10 mouse cellular contexts compared by ENCODE assay signal in genomic region chr4:98726590-98727237, GRCm38 (mm10). TPM values are rescaled to one million over a fixed set of nuclear protein-coding genes. Genes with fewer than 3 reads are reported as not detected.
DNase-seq lines count a peak whose midpoint lies in the region; ATAC-seq lines count a peak whose summit lies in the region.
"Had no signal": no experiment of that assay in that cellular context is flagged by ENCODE, and none has a peak within 500 bp of the region (broad histone marks: within the 10 kb centered on the region; RNA-seq: fewer than 3 reads in every experiment).

TSS of gene L1td1 (plus strand) at chr4:98726734.

- 6% methylated on average over 29 of the region's 29 CpGs for WGBS in kidney, embryonic 14.5 days
- WGBS in embryonic facial prominence, embryonic 15.5 days = 7% methylated on average over 29 of the region's 29 CpGs
- 3% methylated on average over 29 of the region's 29 CpGs for WGBS in limb, embryonic 12.5 days
- 6% methylated on average over 28 of the region's 29 CpGs for WGBS in neural tube, embryonic 15.5 days

- H3K27ac ChIP-seq in kidney, embryonic 14.5 days (ENCODE audit: low read depth, low read length) = no peak within 1 kb of the TSS
- no peak within 1 kb of the TSS for H3K27ac ChIP-seq in embryonic facial prominence, embryonic 15.5 days (replicated peaks)
- no peak within 1 kb of the TSS for H3K27ac ChIP-seq in limb, embryonic 12.5 days
- no peak within 1 kb of the TSS for H3K27ac ChIP-seq in neural tube, embryonic 15.5 days (replicated peaks)

- peak within 1 kb of the TSS; percentile 63 for H3K4me2 ChIP-seq in kidney, embryonic 14.5 days (replicated peaks; ENCODE audit: low read depth, low read length)
- peak within 1 kb of the TSS; percentile 55 for H3K4me2 ChIP-seq in embryonic facial prominence, embryonic 15.5 days (replicated peaks)
- H3K4me2 ChIP-seq in limb, embryonic 12.5 days = peak within 1 kb of the TSS; percentile 88
- peak within 1 kb of the TSS; percentile 55 for H3K4me2 ChIP-seq in neural tube, embryonic 15.5 days

- H3K4me1 ChIP-seq in kidney, embryonic 14.5 days (ENCODE audit: control insufficient read depth, insufficient read depth, low read length) = peaks cover 10% of the 10 kb centered on the region; the same call in 1 of the 2 replicates
- H3K4me1 ChIP-seq in embryonic facial prominence, embryonic 15.5 days = peaks cover 15% of the 10 kb centered on the region
- H3K4me1 ChIP-seq in limb, embryonic 12.5 days (replicated peaks) = peaks cover 18% of the 10 kb centered on the region
- peaks cover 19% of the 10 kb centered on the region for H3K4me1 ChIP-seq in neural tube, embryonic 15.5 days

- peaks cover 21% of the 10 kb centered on the region for H3K27me3 ChIP-seq in kidney, embryonic 14.5 days (ENCODE audit: control insufficient read depth, insufficient read depth, low read length)
- H3K27me3 ChIP-seq in embryonic facial prominence, embryonic 15.5 days = peaks cover 9% of the 10 kb centered on the region; the same call in 1 of the 2 replicates
- peaks cover 34% of the 10 kb centered on the region for H3K27me3 ChIP-seq in limb, embryonic 12.5 days
- H3K27me3 ChIP-seq in neural tube, embryonic 15.5 days (replicated peaks) = peaks cover 33% of the 10 kb centered on the region

- no peak for ATAC-seq in kidney, embryonic 14.5 days (ENCODE audit: low FRiP score, low TSS enrichment)
- no peak for ATAC-seq in embryonic facial prominence, embryonic 15.5 days (ENCODE audit: insufficient number of reproducible peaks, low FRiP score, low TSS enrichment, low read depth)
- ATAC-seq in limb, embryonic 12.5 days (ENCODE audit: insufficient number of reproducible peaks, insufficient read depth, low FRiP score, low TSS enrichment, low read depth) = no peak
- ATAC-seq in neural tube, embryonic 15.5 days (ENCODE audit: low FRiP score) = no peak

- H3K36me3 ChIP-seq in kidney, embryonic 14.5 days (ENCODE audit: control insufficient read depth, insufficient read depth, low read length) = no peaks in the 10 kb centered on the region
- H3K36me3 ChIP-seq in embryonic facial prominence, embryonic 15.5 days = no peaks in the 10 kb centered on the region
- H3K36me3 ChIP-seq in limb, embryonic 12.5 days = no peaks in the 10 kb centered on the region
- H3K36me3 ChIP-seq in neural tube, embryonic 15.5 days = no peaks in the 10 kb centered on the region

- peak within 1 kb of the TSS; percentile 36 for H3K4me3 ChIP-seq in kidney, embryonic 14.5 days (ENCODE audit: low read length)
- H3K4me3 ChIP-seq in embryonic facial prominence, embryonic 15.5 days (replicated peaks) = peak within 1 kb of the TSS; percentile 31
- H3K4me3 ChIP-seq in limb, embryonic 12.5 days (replicated peaks) = peak within 1 kb of the TSS; percentile 45
- peak within 1 kb of the TSS; percentile 25 for H3K4me3 ChIP-seq in neural tube, embryonic 15.5 days (replicated peaks)

- H3K9me3 ChIP-seq in kidney, embryonic 14.5 days (ENCODE audit: control insufficient read depth, low read length) = no peaks in the 10 kb centered on the region
- no peaks in the 10 kb centered on the region for H3K9me3 ChIP-seq in embryonic facial prominence, embryonic 15.5 days (replicated peaks)
- H3K9me3 ChIP-seq in limb, embryonic 12.5 days = no peaks in the 10 kb centered on the region
- H3K9me3 ChIP-seq in neural tube, embryonic 15.5 days (replicated peaks) = no peaks in the 10 kb centered on the region

- DNase-seq in kidney, adult 18-20 months = no peak
- no peak for DNase-seq in layer of hippocampus, postnatal 36 days
- no peak for DNase-seq in left cerebral cortex, adult 18-20 months (ENCODE audit: low spot score in 2 of 2)
- no peak for DNase-seq in urinary bladder, postnatal 10 days (ENCODE audit: low spot score)
- DNase-seq: lung, adult 18-20 months; thymus, postnatal 25 days had no signal

- peak within 1 kb of the TSS; percentile 44 for H3K9ac ChIP-seq in kidney, embryonic 14.5 days (ENCODE audit: low read depth, low read length)
- H3K9ac ChIP-seq in embryonic facial prominence, embryonic 15.5 days = no peak within 1 kb of the TSS
- peak within 1 kb of the TSS; percentile 57 for H3K9ac ChIP-seq in limb, embryonic 12.5 days (replicated peaks)
- no peak within 1 kb of the TSS; the same call in 1 of the 2 replicates for H3K9ac ChIP-seq in neural tube, embryonic 15.5 days (replicated peaks)

RNA-seq across cellular contexts. Expression of gene L1td1, which starts in this region (rescaled TPM):
- polyA plus RNA-seq in kidney, embryonic 14.5 days (2014; fragmentation: Nextera tagmentation; extraction: Ambion mirVana) = 0.64 and 0.79 TPM in 2 replicates
- 0.07 TPM in 1 of 2 replicates, not detected in the other for polyA plus RNA-seq in embryonic facial prominence, embryonic 15.5 days (2015; fragmentation: Nextera tagmentation; extraction: Ambion mirVana)
- 1.1 and 2.7 TPM in 2 replicates for polyA plus RNA-seq in limb, embryonic 12.5 days (2016; fragmentation: Nextera tagmentation; extraction: Ambion mirVana)
- 0.08 TPM in 1 of 2 replicates, not detected in the other for polyA plus RNA-seq in neural tube, embryonic 15.5 days (2015; fragmentation: Nextera tagmentation; extraction: Ambion mirVana)
- total RNA-seq in layer of hippocampus, postnatal 36 days (2021) = not detected
- under 1 TPM in 1 of 2 experiments, not detected in 1; 0.14 TPM for total RNA-seq in left cerebral cortex, adult 18-20 months (2021)

Comparison
In these comparisons a context has a peak if more than half of its experiments do, and no peak if none do; other contexts are left out.
1. H3K9ac ChIP-seq: peak in kidney, embryonic 14.5 days (single experiment) and limb, embryonic 12.5 days (single experiment); none in embryonic facial prominence, embryonic 15.5 days (single experiment) and neural tube, embryonic 15.5 days (single experiment).
2. Peak in every context shown above with its lines, with median percentiles within 50 percentile points of each other: H3K4me2 ChIP-seq and H3K4me3 ChIP-seq.